Mouse (Mus musculus): ENCODE measurements around the gene Ccnh.
"Not testable (repeated sequence)": the region's sequence is repeated elsewhere in the genome, so short reads cannot be mapped to it uniquely, and the experiment has no call there.

Ccnh gene

DNA sequence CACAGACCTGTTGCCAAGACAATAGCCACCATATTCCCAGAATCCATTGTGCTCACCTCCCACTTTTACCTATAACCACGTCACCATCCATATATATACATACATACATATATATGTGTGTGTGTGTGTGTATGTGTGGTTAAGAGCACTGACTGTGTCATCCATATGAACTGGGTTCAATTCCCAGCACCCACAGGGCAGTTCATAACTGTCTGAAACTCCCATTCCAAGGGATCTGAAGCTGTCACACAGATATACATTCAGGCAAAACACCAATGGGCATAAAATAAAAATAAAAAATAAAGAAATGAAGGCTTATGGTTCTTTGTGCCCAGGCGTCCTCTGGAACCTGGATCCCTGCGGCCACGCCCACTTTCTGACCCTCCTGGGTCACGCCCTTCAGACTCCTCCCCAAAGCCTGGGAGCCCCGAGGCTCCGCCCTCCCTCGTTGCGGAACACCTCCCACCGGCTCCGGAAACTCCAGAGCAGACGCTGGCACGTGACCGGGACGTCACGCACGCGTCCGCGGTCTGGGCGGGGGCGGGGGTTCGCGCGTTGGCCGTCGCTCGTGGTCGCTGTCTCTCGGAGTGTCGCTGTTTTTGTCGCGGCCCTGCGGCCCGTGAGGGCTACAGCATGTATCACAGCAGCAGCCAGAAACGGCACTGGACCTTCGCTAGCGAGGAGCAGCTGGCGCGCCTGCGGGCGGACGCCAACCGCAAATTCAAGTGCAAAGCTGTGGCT is at the start of gene Ccnh:
Gene Ccnh (plus strand): TSS at position 506 of the 741 bp plus-strand sequence.
- DNase-seq (ENCODE audit: low read depth in 2 of 2, low spot score in 2 of 2) = peak; percentile 70 to 79

DNA sequence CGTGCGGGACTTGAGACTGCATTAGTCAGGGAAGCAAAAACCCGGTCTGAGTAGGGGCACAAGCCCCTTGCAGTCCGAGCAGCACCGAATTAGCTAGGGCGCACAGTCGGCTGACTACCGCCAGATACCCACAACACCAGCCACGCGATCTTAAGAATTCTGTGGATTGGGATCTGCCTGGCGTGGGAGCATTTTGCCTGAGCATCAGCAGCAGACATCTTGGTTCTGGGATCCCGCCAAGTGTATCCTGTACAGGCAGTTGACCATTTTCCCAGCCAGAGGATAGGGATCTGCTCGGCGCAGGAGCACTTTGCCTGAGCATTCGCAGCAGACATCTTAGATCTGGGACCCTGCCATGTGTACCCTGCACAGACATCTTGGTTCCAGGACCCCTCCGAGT is 45.8 kb upstream of the Ccnh start:
- DNase-seq (ENCODE audit: low read depth in 2 of 2, low spot score in 2 of 2) = not testable (repeated sequence)

DNA sequence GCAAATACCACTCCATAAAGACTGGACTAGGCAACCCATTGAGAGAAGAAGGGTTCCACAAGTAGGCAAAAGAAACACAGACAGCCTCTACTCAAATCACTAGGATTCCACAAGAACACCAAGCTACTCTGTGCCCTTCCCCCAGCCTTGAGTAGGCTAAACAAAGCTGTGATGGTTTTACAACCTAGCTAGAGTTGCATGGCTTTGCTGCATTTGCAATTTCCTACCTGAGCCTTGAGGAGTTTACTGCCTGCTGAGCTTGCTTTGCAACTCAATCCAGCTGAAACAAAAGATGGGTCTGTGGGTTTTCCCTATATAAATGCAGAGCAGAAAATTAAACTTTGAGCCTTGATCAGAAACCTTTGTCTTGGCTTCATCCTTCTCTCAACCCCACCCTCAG is 42.7 kb upstream of the Ccnh start:
- no peak for DNase-seq (ENCODE audit: low read depth in 2 of 2, low spot score in 2 of 2)

GRCm38 (mm10) chr13:85154746-85155145 is 34.5 kb upstream of the Ccnh start:
- DNase-seq (ENCODE audit: low read depth in 2 of 2, low spot score in 2 of 2) = no peak

- no peak for DNase-seq (ENCODE audit: low read depth in 2 of 2, low spot score in 2 of 2)
Observed at GRCm38 (mm10) chr13:85159971-85160370, 29.2 kb upstream of the Ccnh start.

GRCm38 (mm10) chr13:85164512-85165124 is 24.6 kb upstream of the Ccnh start:
- DNase-seq (ENCODE audit: low read depth in 2 of 2, low spot score in 2 of 2) = no peak

DNA sequence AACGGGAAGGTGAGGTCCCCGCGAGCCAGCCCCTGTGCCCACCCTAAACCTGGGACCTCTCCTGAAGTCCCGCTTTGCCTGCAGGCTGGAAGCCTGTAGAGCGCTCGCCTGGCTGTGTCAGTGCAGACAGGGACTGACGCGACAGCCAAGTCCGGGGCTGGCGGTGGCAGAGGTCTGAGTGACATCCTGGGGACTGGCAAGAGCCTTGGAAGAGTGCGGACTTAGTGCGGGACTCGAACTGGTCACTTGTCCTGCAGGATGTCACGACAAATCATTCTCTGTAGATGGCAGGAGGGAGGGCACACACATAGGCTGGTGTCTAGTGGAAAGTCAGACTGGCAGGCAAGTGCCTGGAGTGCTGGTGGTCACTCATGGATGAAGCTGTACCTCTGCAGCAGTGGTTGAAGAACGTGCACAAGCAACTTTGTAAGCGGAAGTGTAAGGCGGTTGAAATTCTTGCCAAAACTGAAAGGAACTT is 475 bp downstream of the Ccnh start:
- DNase-seq (ENCODE audit: low read depth in 2 of 2, low spot score in 2 of 2) = no peak

DNA sequence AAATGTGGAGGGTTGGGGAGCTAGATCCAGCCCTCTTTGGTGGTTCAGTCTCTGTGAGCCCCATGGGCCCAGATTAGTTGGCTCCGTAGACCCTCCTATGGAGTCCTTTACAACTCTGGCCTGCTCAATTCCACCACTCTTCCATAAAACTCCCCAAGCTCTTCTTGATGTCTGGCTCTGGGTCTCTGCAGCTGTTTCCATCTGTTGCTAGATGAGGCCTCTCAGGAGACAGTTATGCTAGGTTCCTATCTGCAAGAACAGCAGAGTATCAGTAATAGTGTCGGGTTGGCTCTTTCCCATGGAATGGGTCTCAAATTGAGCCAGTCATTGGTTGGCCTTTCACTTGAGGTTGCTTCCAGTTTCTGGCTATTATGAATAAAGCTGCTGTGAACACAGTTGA is 2.0 kb downstream of the Ccnh start:
- DNase-seq (ENCODE audit: low read depth in 2 of 2, low spot score in 2 of 2) = no peak

- no peak for DNase-seq (ENCODE audit: low read depth in 2 of 2, low spot score in 2 of 2)
Observed at GRCm38 (mm10) chr13:85207493-85207892, 18.3 kb downstream of the Ccnh start.

GRCm38 (mm10) chr13:85208656-85209055 is 19.4 kb downstream of the Ccnh start:
- no peak for DNase-seq (ENCODE audit: low read depth in 2 of 2, low spot score in 2 of 2)

DNA sequence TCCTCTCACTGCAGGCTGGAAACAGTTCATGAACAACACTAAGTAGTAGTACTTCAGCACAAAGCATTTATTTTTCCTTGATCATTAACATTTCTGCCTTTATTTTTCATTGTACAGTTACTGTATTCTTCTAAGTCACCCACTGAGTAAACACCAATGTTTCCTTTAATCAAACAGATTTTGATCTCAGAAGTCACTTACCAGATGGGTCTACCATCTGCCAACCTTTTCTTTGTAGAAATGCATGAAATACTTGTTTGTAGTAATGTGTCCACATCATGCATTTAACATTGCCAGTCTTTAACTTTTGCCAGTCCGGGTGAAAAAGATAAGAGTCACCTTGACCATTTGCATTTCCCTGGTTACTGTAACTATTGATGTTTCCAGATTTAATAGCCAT is 21.1 kb downstream of the Ccnh start:
- DNase-seq (ENCODE audit: low read depth in 2 of 2, low spot score in 2 of 2) = no peak

DNA sequence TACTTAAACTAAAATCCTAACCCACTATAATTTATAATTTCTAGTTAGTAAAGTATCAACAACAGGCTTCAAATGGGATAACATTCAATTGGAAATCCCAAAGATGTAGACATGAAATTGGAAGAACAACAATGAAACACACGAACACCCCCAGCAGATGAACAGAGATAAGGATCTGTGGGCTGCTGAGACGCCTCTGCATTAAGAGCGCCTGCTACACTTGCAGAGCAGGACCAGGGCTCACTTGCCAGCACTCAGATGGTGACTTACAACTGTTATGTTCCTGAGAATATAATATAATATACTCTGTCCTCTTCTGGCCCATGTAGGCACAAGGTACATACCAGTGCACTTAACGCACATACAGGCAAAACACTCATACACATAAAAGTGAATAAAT is 29.4 kb downstream of the Ccnh start:
- DNase-seq (ENCODE audit: low read depth in 2 of 2, low spot score in 2 of 2) = no peak

GRCm38 (mm10) chr13:85238760-85239159 is 49.6 kb downstream of the Ccnh start:
- DNase-seq (ENCODE audit: low read depth in 2 of 2, low spot score in 2 of 2) = no peak

Data from CD8-positive naive resting alpha-beta T cell, adult 2 months (primary cell).